Mouse (Mus musculus): ENCODE data around the gene Anapc7.

GRCm38 (mm10) chr5:122451324-122451723 lies 29.8 kb downstream of the Anapc7 start:
- TF ChIP-seq CTCF (IDR thresholded peaks at IDR 0.05; ENCODE audit: borderline replicate concordance, insufficient read depth, low read length) (no peak), POLR2A (IDR thresholded peaks at IDR 0.05; ENCODE audit: low read depth, low read length) (no peak)
